Mouse (Mus musculus) hindbrain, postnatal 0 days (tissue): ENCODE measurements around the gene Gm28051. TPM values are rescaled to one million over a fixed set of nuclear protein-coding genes. Genes with fewer than 3 reads are reported as not detected.

Experiments used
- ATAC-seq: fragments of 200-750 bp; cut with Nextera tagmentation; 2 replicates; pipeline ENCODE4 v1.8.0; 2017; ENCODE audit warnings: mild to moderate bottlenecking, moderate TSS enrichment, moderate library complexity
- DNase-seq: peaks from one replicate; pipeline ENCODE4 v3.0.0-alpha.2; 2015; ENCODE audit warnings: low spot score
- H3K27ac ChIP-seq: fragments of 300-500 bp; sonication (generic); 2 replicates; pipeline ENCODE4 v1.5.1; 2014; ENCODE audit warnings: mild to moderate bottlenecking
- H3K27me3 ChIP-seq: fragments of 300-500 bp; sonication (generic); 2 replicates; pipeline ENCODE4 v1.6.1; 2014; ENCODE audit warnings: low read length, mixed read lengths; ENCODE audit not compliant: insufficient read depth
- H3K36me3 ChIP-seq: fragments of 300-500 bp; sonication (generic); 2 replicates; pipeline ENCODE4 v1.6.1; 2014; ENCODE audit warnings: low read length, mixed read lengths; ENCODE audit not compliant: insufficient read depth
- H3K4me1 ChIP-seq: fragments of 300-500 bp; sonication (generic); 2 replicates; pipeline ENCODE4 v1.6.1; 2014; ENCODE audit warnings: antibody characterized with exemption, low read length, mixed read lengths; ENCODE audit not compliant: insufficient read depth
- H3K4me2 ChIP-seq: fragments of 300-500 bp; sonication (generic); 2 replicates; pipeline ENCODE4 v1.6.1; 2014; ENCODE audit warnings: low read depth, mild to moderate bottlenecking, low read length, moderate library complexity, mixed read lengths
- H3K4me3 ChIP-seq: fragments of 300-500 bp; sonication (generic); 2 replicates; pipeline ENCODE4 v1.5.1; 2014; ENCODE audit warnings: low read length
- H3K9ac ChIP-seq: fragments of 300-500 bp; sonication (generic); replicated peaks from 2 replicates; pipeline ENCODE4 v1.6.1; 2014; ENCODE audit warnings: mild to moderate bottlenecking, low read length, moderate library complexity, mixed read lengths
- H3K9me3 ChIP-seq: fragments of 300-500 bp; sonication (generic); 2 replicates; pipeline ENCODE4 v1.6.1; 2016; ENCODE audit warnings: low read length, mixed read lengths
- CTCF ChIP-seq: IDR thresholded peaks from 2 replicates; pipeline ENCODE4 v1.5.1; 2016; ENCODE audit warnings: antibody characterized with exemption, control low read depth, low read depth
- WGBS: fragments of 180-500 bp; shearing (Covaris S2); extraction: QIAGEN DNeasy Blood & Tissue Kit; methylation state at CpG from one replicate; pipeline ENCODE4 v1.1.7; 2014; 5-methylcytosine and 5-hydroxymethylcytosine counted together
- polyA plus RNA-seq: library from polyadenylated mRNA; unstranded; fragments of >200 nt; fragmentation: Nextera tagmentation; extraction: Ambion mirVana; gene quantifications from 2 replicates; pipeline ENCODE4 v1.2.1, GENCODE M21; 2015
- total RNA-seq: library from RNA; depleted of rRNA; stranded (reverse); fragments of >200 nt; gene quantifications from 2 replicates; pipeline ENCODE4 v1.2.3, GENCODE M21; 2014

Gm28051 gene
- total and polyA plus RNA-seq, 2 experiments from 2014 or later, result not detected

DNA sequence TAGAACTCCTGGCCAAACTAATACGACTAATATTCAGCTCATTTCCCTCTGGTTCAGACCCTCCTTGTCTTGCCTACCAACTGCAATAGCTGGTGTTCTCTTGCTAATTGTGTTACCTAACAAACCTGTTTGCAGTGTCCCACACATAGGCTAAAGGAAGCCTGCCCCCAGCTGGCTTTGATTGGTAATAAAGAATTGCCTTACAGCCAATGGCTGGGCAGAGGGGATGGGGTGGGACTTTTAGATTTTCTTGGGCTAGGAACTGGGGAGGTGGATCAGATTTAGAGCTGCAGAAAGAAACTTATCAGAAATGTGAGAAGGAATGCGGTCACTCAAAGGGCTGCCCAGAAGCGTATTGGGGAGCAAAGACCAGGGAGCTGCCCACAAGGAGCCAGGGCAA lies 21.9 kb upstream of the Gm28051 start:
- no peak overlapping the region for H3K4me3 ChIP-seq
- H3K4me2 ChIP-seq, result no peak overlapping the region
- H3K27ac ChIP-seq, result no peak overlapping the region
- ATAC-seq (peak; percentile 70; the same call in 1 of the 2 replicates), DNase-seq (peak; percentile 25)
- peak; percentile 33 for TF ChIP-seq CTCF
- 53% methylated on average over 3 of the region's 3 CpGs for WGBS
- H3K9ac ChIP-seq, result no peak overlapping the region
- no peaks in the 10 kb centered on the region for H3K9me3 ChIP-seq
- H3K36me3 ChIP-seq, result peaks cover 14% of the 10 kb centered on the region; the same call in 1 of the 2 replicates
- H3K4me1 ChIP-seq, result no peaks in the 10 kb centered on the region
- H3K27me3 ChIP-seq, result no peaks in the 10 kb centered on the region

- H3K9ac ChIP-seq, result no peak overlapping the region
- no peaks in the 10 kb centered on the region for H3K4me1 ChIP-seq
- H3K36me3 ChIP-seq, result peaks cover 22% of the 10 kb centered on the region; the same call in 1 of the 2 replicates
- H3K27me3 ChIP-seq, result no peaks in the 10 kb centered on the region
- H3K27ac ChIP-seq, result no peak overlapping the region
- H3K9me3 ChIP-seq, result no peaks in the 10 kb centered on the region
- DNase-seq (no peak), ATAC-seq (no peak)
- H3K4me3 ChIP-seq, result no peak overlapping the region
- TF ChIP-seq CTCF, result no peak
- WGBS, result 83% methylated on average over 5 of the region's 5 CpGs
- no peak overlapping the region for H3K4me2 ChIP-seq
Measured at GRCm38 (mm10) chr12:102778151-102778550, 20.6 kb upstream of the Gm28051 start.

- Histone ChIP-seq H3K4me3 (no peak overlapping the region), H3K27ac (no peak overlapping the region), H3K27me3 (no peaks in the 10 kb centered on the region), H3K9me3 (no peaks in the 10 kb centered on the region), H3K36me3 (peaks cover 42% of the 10 kb centered on the region), H3K4me2 (no peak overlapping the region), H3K9ac (no peak overlapping the region), H3K4me1 (no peaks in the 10 kb centered on the region)
- no peak for ATAC-seq
- 89% methylated on average over 14 of the region's 14 CpGs for WGBS
- DNase-seq, result no peak
- no peak for TF ChIP-seq CTCF
Measured at GRCm38 (mm10) chr12:102776035-102776434, 18.5 kb upstream of the Gm28051 start.

DNA sequence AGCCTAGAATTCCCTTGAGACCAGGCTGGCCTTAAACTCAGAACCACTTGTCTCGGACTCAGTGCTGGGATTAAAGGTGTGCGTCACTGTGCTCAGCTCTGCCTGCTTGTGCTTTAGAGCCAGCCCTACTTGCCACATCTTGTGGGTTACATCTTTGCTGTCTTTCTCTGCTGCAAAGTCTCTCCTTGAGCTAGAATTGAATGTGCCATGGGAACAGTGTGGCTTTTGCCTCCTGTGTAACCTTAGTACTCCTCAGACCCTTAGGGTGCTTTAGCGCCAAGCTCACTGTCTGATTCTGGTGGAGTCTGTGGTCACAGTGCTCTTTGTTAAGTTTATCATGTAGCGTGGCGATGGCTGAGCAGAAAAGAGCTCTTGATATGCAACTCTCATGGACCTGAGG lies 15.1 kb upstream of the Gm28051 start:
- no peak for DNase-seq
- no peaks in the 10 kb centered on the region for H3K9me3 ChIP-seq

GRCm38 (mm10) chr12:102771601-102772000 lies 14.0 kb upstream of the Gm28051 start:
- H3K27me3 ChIP-seq, result no peaks in the 10 kb centered on the region
- 95% methylated on average over 8 of the region's 8 CpGs for WGBS
- peaks cover 79% of the 10 kb centered on the region for H3K36me3 ChIP-seq
- no peaks in the 10 kb centered on the region for H3K9me3 ChIP-seq
- H3K4me3 ChIP-seq, result no peak overlapping the region
- H3K4me2 ChIP-seq, result no peak overlapping the region
- no peak overlapping the region for H3K9ac ChIP-seq
- no peak for DNase-seq
- no peaks in the 10 kb centered on the region for H3K4me1 ChIP-seq
- ATAC-seq, result no peak
- no peak for TF ChIP-seq CTCF
- no peak overlapping the region for H3K27ac ChIP-seq

More for the DNA sequence above, 15.1 kb upstream of the Gm28051 start:
- Histone ChIP-seq H3K4me3 (no peak overlapping the region), H3K9ac (no peak overlapping the region), H3K27ac (no peak overlapping the region), H3K4me1 (no peaks in the 10 kb centered on the region), H3K4me2 (no peak overlapping the region), H3K27me3 (no peaks in the 10 kb centered on the region), H3K36me3 (peaks cover 72% of the 10 kb centered on the region)
- WGBS, result 94% methylated on average over 5 of the region's 5 CpGs
- TF ChIP-seq CTCF, result no peak
- no peak for ATAC-seq

DNA sequence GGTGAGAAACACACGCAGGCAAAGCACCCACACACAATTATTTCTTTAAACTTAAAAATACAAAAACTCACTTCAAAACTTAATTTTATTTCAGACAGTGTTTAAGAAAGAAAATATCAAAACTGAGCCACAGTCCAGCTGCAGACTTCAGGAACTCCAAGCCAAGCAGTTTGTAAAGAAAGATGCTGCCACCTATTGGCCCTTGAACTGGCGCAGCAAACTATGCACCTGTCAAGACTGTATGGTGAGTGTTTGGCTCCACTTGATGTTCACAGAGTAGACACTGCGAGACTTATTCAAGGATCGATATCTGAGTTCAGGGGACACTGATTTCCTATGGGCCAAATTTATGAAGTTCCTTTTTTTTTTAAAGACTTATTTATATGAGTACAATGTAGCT lies 11.4 kb upstream of the Gm28051 start:
- Histone ChIP-seq H3K4me2 (no peak overlapping the region), H3K9me3 (no peaks in the 10 kb centered on the region), H3K27ac (no peak overlapping the region), H3K9ac (no peak overlapping the region), H3K27me3 (no peaks in the 10 kb centered on the region), H3K36me3 (peaks cover 74% of the 10 kb centered on the region), H3K4me1 (no peaks in the 10 kb centered on the region), H3K4me3 (no peak overlapping the region)
- no peak for ATAC-seq
- TF ChIP-seq CTCF, result peak; percentile 33
- 96% methylated on average over 4 of the region's 4 CpGs for WGBS
- DNase-seq, result peak; percentile 19

DNA sequence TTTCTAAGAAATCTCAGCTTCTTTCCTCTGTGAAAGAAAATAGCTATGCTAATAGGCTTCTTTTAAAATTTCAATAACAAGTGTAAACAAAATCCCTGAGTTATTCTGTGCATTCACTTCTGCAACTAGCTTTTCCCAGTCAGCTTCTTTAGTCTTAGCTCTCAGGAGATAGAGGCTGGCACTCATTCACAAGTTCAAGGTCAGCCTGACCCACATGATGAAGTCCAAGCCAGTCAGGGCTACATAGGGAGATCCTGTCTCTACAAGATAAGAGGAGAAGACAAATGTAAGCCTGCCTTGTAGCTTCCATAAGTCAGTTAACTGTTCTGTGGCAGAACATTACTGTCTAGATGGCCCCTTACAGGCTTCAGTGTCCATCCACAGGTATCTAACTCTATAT lies 6.1 kb upstream of the Gm28051 start:
- Histone ChIP-seq H3K36me3 (peaks cover 31% of the 10 kb centered on the region), H3K4me1 (peaks cover 6% of the 10 kb centered on the region; the same call in 1 of the 2 replicates), H3K27ac (no peak overlapping the region), H3K27me3 (no peaks in the 10 kb centered on the region), H3K9me3 (no peaks in the 10 kb centered on the region), H3K4me2 (no peak overlapping the region), H3K9ac (no peak overlapping the region), H3K4me3 (no peak overlapping the region)
- TF ChIP-seq CTCF, result no peak
- ATAC-seq (no peak), DNase-seq (no peak)
